8 mouse cellular contexts compared by ENCODE assay signal in genomic region chr14:73473670-73474460, GRCm38 (mm10). TPM values are rescaled to one million over a fixed set of nuclear protein-coding genes. Genes with fewer than 3 reads are reported as not detected.
DNase-seq lines count a peak whose midpoint lies in the region; ATAC-seq lines count a peak whose summit lies in the region.

No protein-coding gene starts in this region.

- peak; percentile 57 for DNase-seq in urinary bladder, postnatal 14 days (ENCODE audit: low spot score)
- no peak for DNase-seq in urinary bladder, postnatal 25 days (ENCODE audit: low spot score)
- peak; percentile 76 for DNase-seq in cerebellum, adult 9-11 months
- peak; percentile 38 to 71 for DNase-seq in heart, adult 9 months (ENCODE audit: low spot score in 2 of 2)
- DNase-seq in kidney, postnatal 14 days = peak; percentile 79
- DNase-seq in ovary, postnatal 14 days (ENCODE audit: low spot score) = peak; percentile 60
- DNase-seq in thymus, postnatal 10 days (ENCODE audit: low spot score in 2 of 2) = no peak

- ATAC-seq in erythroblast, adult 5-6 weeks (replicated peaks; ENCODE audit: low FRiP score, poor library complexity, severe bottlenecking) = no peak

RNA-seq across cellular contexts. Expression of gene Med4, which starts 36.0 kb away (rescaled TPM):
- 8.1 and 10.2 TPM in 2 replicates for total RNA-seq in erythroblast, adult 5-6 weeks (2015; ENCODE audit: low replicate concordance)
- 9.5 and 20.1 TPM in 2 replicates for total RNA-seq in erythroblast, adult 5-6 weeks (2017; ENCODE audit: low replicate concordance)

RNA-seq across cellular contexts. Expression of gene Sucla2, which starts 51.3 kb away (rescaled TPM):
- 16.3 and 18.1 TPM in 2 replicates for total RNA-seq in erythroblast, adult 5-6 weeks (2015; ENCODE audit: low replicate concordance)
- 28.4 and 29.0 TPM in 2 replicates for total RNA-seq in erythroblast, adult 5-6 weeks (2017; ENCODE audit: low replicate concordance)

Comparison
In these comparisons a context has a peak if more than half of its experiments do, and no peak if none do; other contexts are left out.
1. DNase-seq: peak in urinary bladder, postnatal 14 days (single experiment), cerebellum, adult 9-11 months (single experiment), heart, adult 9 months (2 of 2), kidney, postnatal 14 days (single experiment) and ovary, postnatal 14 days (single experiment); none in urinary bladder, postnatal 25 days (single experiment) and thymus, postnatal 10 days (0 of 2).